Mouse (Mus musculus): ENCODE data around the gene Hif3a. TPM values are rescaled to one million over a fixed set of nuclear protein-coding genes. Genes with fewer than 3 reads are reported as not detected.

Gene Hif3a
- polyA plus RNA-seq, 1 experiment from 2014 or later = 34.8 TPM

GRCm38 (mm10) chr7:17030239-17030638 lies 32.0 kb downstream of the Hif3a start:
- no peak overlapping the region for H3K9ac ChIP-seq (ENCODE audit: low read depth, low read length)
- peaks cover 13% of the 10 kb centered on the region for H3K4me1 ChIP-seq (ENCODE audit: control insufficient read depth, insufficient read depth, low read length)
- DNase-seq (ENCODE audit: low spot score) = no peak
- H3K9me3 ChIP-seq (ENCODE audit: control insufficient read depth, low read length) = no peaks in the 10 kb centered on the region
- H3K27ac ChIP-seq (replicated peaks; ENCODE audit: low read depth, low read length) = no peak overlapping the region
- H3K27me3 ChIP-seq (replicated peaks; ENCODE audit: control insufficient read depth, insufficient read depth, low read length) = no peaks in the 10 kb centered on the region
- no peak for ATAC-seq (ENCODE audit: low read depth)
- no peak overlapping the region for H3K4me3 ChIP-seq (ENCODE audit: low read depth, low read length)
- WGBS = 74% methylated on average over 7 of the region's 7 CpGs
- H3K36me3 ChIP-seq (ENCODE audit: control insufficient read depth, insufficient read depth, low read length) = peaks cover 43% of the 10 kb centered on the region
- no peak overlapping the region for H3K4me2 ChIP-seq (ENCODE audit: low read depth, low read length)

- Histone ChIP-seq H3K4me3 (ENCODE audit: low read depth, low read length) (no peak overlapping the region), H3K9me3 (ENCODE audit: control insufficient read depth, low read length) (no peaks in the 10 kb centered on the region), H3K36me3 (ENCODE audit: control insufficient read depth, insufficient read depth, low read length) (peaks cover 30% of the 10 kb centered on the region), H3K4me1 (ENCODE audit: control insufficient read depth, insufficient read depth, low read length) (peaks cover 13% of the 10 kb centered on the region), H3K9ac (ENCODE audit: low read depth, low read length) (no peak overlapping the region), H3K27ac (replicated peaks; ENCODE audit: low read depth, low read length) (no peak overlapping the region), H3K27me3 (replicated peaks; ENCODE audit: control insufficient read depth, insufficient read depth, low read length) (no peaks in the 10 kb centered on the region), H3K4me2 (ENCODE audit: low read depth, low read length) (no peak overlapping the region)
- DNase-seq (ENCODE audit: low spot score) (no peak), ATAC-seq (ENCODE audit: low read depth) (no peak)
- 71% methylated on average over 7 of the region's 7 CpGs for WGBS
Measured at GRCm38 (mm10) chr7:17028923-17029322, 33.3 kb downstream of the Hif3a start.

GRCm38 (mm10) chr7:17027588-17028343 lies 34.5 kb downstream of the Hif3a start, which contains the start of gene Ppp5c:
TSS of gene Ppp5c (minus strand) at chr7:17027924.
- Histone ChIP-seq H3K9me3 (ENCODE audit: control insufficient read depth, low read length) (no peaks in the 10 kb centered on the region), H3K36me3 (ENCODE audit: control insufficient read depth, insufficient read depth, low read length) (peaks cover 29% of the 10 kb centered on the region), H3K27me3 (replicated peaks; ENCODE audit: control insufficient read depth, insufficient read depth, low read length) (no peaks in the 10 kb centered on the region), H3K4me1 (ENCODE audit: control insufficient read depth, insufficient read depth, low read length) (peaks cover 13% of the 10 kb centered on the region), H3K27ac (replicated peaks; ENCODE audit: low read depth, low read length) (peak within 1 kb of the TSS; percentile 79), H3K4me2 (ENCODE audit: low read depth, low read length) (peak within 1 kb of the TSS; percentile 82), H3K4me3 (ENCODE audit: low read depth, low read length) (peak within 1 kb of the TSS; percentile 88), H3K9ac (ENCODE audit: low read depth, low read length) (peak within 1 kb of the TSS; percentile 90)
- ATAC-seq (ENCODE audit: low read depth) (peak; percentile 86), DNase-seq (ENCODE audit: low spot score) (peak; percentile 96)
- WGBS = 0% methylated on average over 36 of the region's 58 CpGs

GRCm38 (mm10) chr7:17026710-17027587 lies 35.3 kb downstream of the Hif3a start:
- H3K27ac ChIP-seq (replicated peaks; ENCODE audit: low read depth, low read length) = peak overlapping the region; percentile 79
- H3K27me3 ChIP-seq (replicated peaks; ENCODE audit: control insufficient read depth, insufficient read depth, low read length) = no peaks in the 10 kb centered on the region
- H3K4me2 ChIP-seq (ENCODE audit: low read depth, low read length) = peak overlapping the region; percentile 82
- H3K36me3 ChIP-seq (ENCODE audit: control insufficient read depth, insufficient read depth, low read length) = peaks cover 29% of the 10 kb centered on the region
- H3K9me3 ChIP-seq (ENCODE audit: control insufficient read depth, low read length) = no peaks in the 10 kb centered on the region
- peaks cover 13% of the 10 kb centered on the region for H3K4me1 ChIP-seq (ENCODE audit: control insufficient read depth, insufficient read depth, low read length)
- peak; percentile 77 for DNase-seq (ENCODE audit: low spot score)
- peak overlapping the region; percentile 90 for H3K9ac ChIP-seq (ENCODE audit: low read depth, low read length)
- WGBS = 3% methylated on average over 24 of the region's 24 CpGs
- H3K4me3 ChIP-seq (ENCODE audit: low read depth, low read length) = peak overlapping the region; percentile 88
- ATAC-seq (ENCODE audit: low read depth) = peak; percentile 60

GRCm38 (mm10) chr7:17025896-17026622 lies 36.2 kb downstream of the Hif3a start:
- no peak for DNase-seq (ENCODE audit: low spot score)
- peak overlapping the region; percentile 90 for H3K9ac ChIP-seq (ENCODE audit: low read depth, low read length)

GRCm38 (mm10) chr7:17025505-17025894 lies 36.7 kb downstream of the Hif3a start:
- no peak overlapping the region; the same call in 1 of the 2 replicates for H3K4me3 ChIP-seq (ENCODE audit: low read depth, low read length)
- WGBS = 70% methylated on average over 4 of the region's 4 CpGs
- peak overlapping the region; percentile 82 for H3K4me2 ChIP-seq (ENCODE audit: low read depth, low read length)
- no peaks in the 10 kb centered on the region for H3K9me3 ChIP-seq (ENCODE audit: control insufficient read depth, low read length)
- peaks cover 35% of the 10 kb centered on the region for H3K36me3 ChIP-seq (ENCODE audit: control insufficient read depth, insufficient read depth, low read length)
- no peak overlapping the region for H3K27ac ChIP-seq (replicated peaks; ENCODE audit: low read depth, low read length)
- peaks cover 13% of the 10 kb centered on the region for H3K4me1 ChIP-seq (ENCODE audit: control insufficient read depth, insufficient read depth, low read length)
- DNase-seq (ENCODE audit: low spot score) (no peak), ATAC-seq (ENCODE audit: low read depth) (no peak)
- H3K9ac ChIP-seq (ENCODE audit: low read depth, low read length) = peak overlapping the region; percentile 90; the same call in 1 of the 2 replicates
- no peaks in the 10 kb centered on the region for H3K27me3 ChIP-seq (replicated peaks; ENCODE audit: control insufficient read depth, insufficient read depth, low read length)

More at GRCm38 (mm10) chr7:17025896-17026622, 36.2 kb downstream of the Hif3a start:
- Histone ChIP-seq H3K27ac (replicated peaks; ENCODE audit: low read depth, low read length) (no peak overlapping the region), H3K9me3 (ENCODE audit: control insufficient read depth, low read length) (no peaks in the 10 kb centered on the region), H3K4me2 (ENCODE audit: low read depth, low read length) (peak overlapping the region; percentile 82), H3K27me3 (replicated peaks; ENCODE audit: control insufficient read depth, insufficient read depth, low read length) (no peaks in the 10 kb centered on the region), H3K36me3 (ENCODE audit: control insufficient read depth, insufficient read depth, low read length) (peaks cover 33% of the 10 kb centered on the region), H3K4me3 (ENCODE audit: low read depth, low read length) (peak overlapping the region; percentile 88), H3K4me1 (ENCODE audit: control insufficient read depth, insufficient read depth, low read length) (peaks cover 13% of the 10 kb centered on the region)
- 52% methylated on average over 9 of the region's 9 CpGs for WGBS
- ATAC-seq (ENCODE audit: low read depth) = no peak

- Histone ChIP-seq H3K27me3 (replicated peaks; ENCODE audit: control insufficient read depth, insufficient read depth, low read length) (no peaks in the 10 kb centered on the region), H3K4me1 (ENCODE audit: control insufficient read depth, insufficient read depth, low read length) (peaks cover 13% of the 10 kb centered on the region), H3K4me2 (ENCODE audit: low read depth, low read length) (peak overlapping the region; percentile 82; the same call in 1 of the 2 replicates), H3K9ac (ENCODE audit: low read depth, low read length) (no peak overlapping the region), H3K36me3 (ENCODE audit: control insufficient read depth, insufficient read depth, low read length) (peaks cover 39% of the 10 kb centered on the region), H3K9me3 (ENCODE audit: control insufficient read depth, low read length) (no peaks in the 10 kb centered on the region), H3K27ac (replicated peaks; ENCODE audit: low read depth, low read length) (peak overlapping the region; percentile 40; the same call in 1 of the 2 replicates), H3K4me3 (ENCODE audit: low read depth, low read length) (no peak overlapping the region)
- WGBS = 74% methylated on average over 10 of the region's 10 CpGs
- DNase-seq (ENCODE audit: low spot score) (no peak), ATAC-seq (ENCODE audit: low read depth) (no peak)
Measured at GRCm38 (mm10) chr7:17024814-17025504, 37.3 kb downstream of the Hif3a start.
